Mouse (Mus musculus) brain, embryonic 14.5 days (tissue): Measurements from ENCODE around the gene Tor2a.

Experiments used
- CTCF ChIP-seq: fragments of 200-500 bp; IDR thresholded peaks from 2 replicates; pipeline ENCODE4 v1.5.1; 2012; ENCODE audit warnings: inconsistent platforms, mild to moderate bottlenecking, moderate library complexity, borderline replicate concordance; ENCODE audit not compliant: insufficient read depth, insufficient read length; ENCODE audit errors: extremely low read depth
- POLR2A ChIP-seq: fragments of 200-500 bp; IDR thresholded peaks from 2 replicates; pipeline ENCODE4 v1.6.1; 2012; ENCODE audit warnings: mild to moderate bottlenecking, inconsistent platforms, borderline replicate concordance; ENCODE audit not compliant: poor library complexity, insufficient read depth, insufficient read length, severe bottlenecking; ENCODE audit errors: extremely low read depth

GRCm38 (mm10) chr2:32759001-32759400 is 2.0 kb downstream of the Tor2a start:
- no peak for TF ChIP-seq CTCF
- no peak for TF ChIP-seq POLR2A
